Mouse (Mus musculus): ENCODE data around the gene Map2k5.

The Map2k5 gene

GRCm38 (mm10) chr9:63377270-63378142 lies at the start of gene Map2k5:
Gene Map2k5, minus strand, starts transcription at chr9:63377902.
- DNase-seq (ENCODE audit: low spot score), result peak; percentile 91

GRCm38 (mm10) chr9:63421096-63421736 lies 43.5 kb upstream of the Map2k5 start:
- DNase-seq (ENCODE audit: low spot score), result peak; percentile 36

DNA sequence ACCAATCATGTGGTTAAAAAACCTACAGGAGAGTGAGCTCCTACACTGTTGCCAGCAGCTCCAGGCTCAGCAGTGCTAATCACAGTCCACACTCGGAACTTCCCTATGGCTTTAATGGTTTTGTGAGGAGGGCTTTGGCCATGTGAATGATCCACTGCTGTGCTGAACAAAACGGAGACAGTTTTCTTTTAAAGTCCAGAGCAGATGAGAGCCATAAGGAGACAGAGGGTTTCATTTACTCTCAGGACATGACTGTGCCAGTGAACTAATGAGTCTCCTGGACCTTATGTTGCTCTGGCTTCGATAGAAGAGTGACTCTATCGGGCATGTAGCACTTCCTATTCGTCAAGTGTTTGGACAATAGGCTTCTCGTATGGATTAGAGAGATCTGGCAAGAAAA lies 42.7 kb upstream of the Map2k5 start:
- peak; percentile 14 for DNase-seq (ENCODE audit: low spot score)

GRCm38 (mm10) chr9:63400176-63400575 lies 22.5 kb upstream of the Map2k5 start:
- no peak for DNase-seq (ENCODE audit: low spot score)

GRCm38 (mm10) chr9:63399463-63399815 lies 21.7 kb upstream of the Map2k5 start:
- no peak for DNase-seq (ENCODE audit: low spot score)

GRCm38 (mm10) chr9:63398611-63399462 lies 21.1 kb upstream of the Map2k5 start, which contains the start of gene 2300009A05Rik:
Gene 2300009A05Rik, minus strand, starts transcription at chr9:63399246.
- DNase-seq (ENCODE audit: low spot score), result peak; percentile 91

- no peak for DNase-seq (ENCODE audit: low spot score)
Observed at GRCm38 (mm10) chr9:63395612-63396011, 17.9 kb upstream of the Map2k5 start.

GRCm38 (mm10) chr9:63391307-63391706 lies 13.6 kb upstream of the Map2k5 start:
- DNase-seq (ENCODE audit: low spot score), result no peak

GRCm38 (mm10) chr9:63382761-63383160 lies 5.1 kb upstream of the Map2k5 start:
- no peak for DNase-seq (ENCODE audit: low spot score)

DNA sequence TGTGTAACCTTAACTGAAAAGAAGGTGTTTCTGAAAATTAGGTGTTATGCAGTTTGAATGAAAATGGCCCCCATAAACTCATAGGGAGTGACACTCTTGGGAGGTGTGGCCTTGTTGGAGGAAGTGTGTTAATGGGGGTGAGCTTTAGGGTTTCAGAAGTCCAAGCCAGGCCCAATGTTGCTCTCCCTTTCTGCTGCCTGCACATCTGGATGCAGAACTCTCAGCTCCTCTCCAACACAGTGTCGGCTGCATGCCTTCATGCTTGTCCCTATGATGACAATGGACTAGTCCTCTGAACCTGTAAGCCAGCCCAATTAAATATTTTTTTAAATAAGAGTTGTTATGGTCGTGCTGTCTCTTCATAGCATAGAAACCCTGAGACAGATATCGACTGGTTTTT lies 2.6 kb upstream of the Map2k5 start:
- DNase-seq (ENCODE audit: low spot score), result no peak

- peak; percentile 22 for DNase-seq (ENCODE audit: low spot score)
Observed at GRCm38 (mm10) chr9:63378174-63378573, 472 bp upstream of the Map2k5 start.

- no peak for DNase-seq (ENCODE audit: low spot score)
Observed at GRCm38 (mm10) chr9:63373315-63373714, 4.4 kb downstream of the Map2k5 start.

GRCm38 (mm10) chr9:63372541-63372940 lies 5.2 kb downstream of the Map2k5 start:
- DNase-seq (ENCODE audit: low spot score), result no peak

DNA sequence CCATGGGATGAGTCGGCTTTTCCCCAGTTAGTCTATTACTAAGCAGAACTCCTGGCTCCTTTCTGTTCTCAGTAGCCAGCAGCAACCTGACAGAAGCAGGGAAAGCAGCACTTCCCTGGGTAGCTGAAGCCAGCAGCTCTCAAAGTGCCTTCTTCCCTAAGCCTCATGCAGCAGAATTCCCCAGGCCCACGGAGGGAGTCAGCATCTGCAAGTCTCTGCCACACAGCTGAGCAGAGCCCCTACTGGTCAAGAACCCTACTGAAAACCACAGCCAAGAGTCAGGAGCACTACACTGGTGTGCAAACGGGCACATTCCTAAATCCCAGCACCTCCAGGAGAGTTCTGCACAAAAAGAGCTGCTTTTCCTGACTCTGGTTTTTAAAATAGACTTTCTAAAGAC lies 17.3 kb downstream of the Map2k5 start:
- DNase-seq (ENCODE audit: low spot score), result no peak

DNA sequence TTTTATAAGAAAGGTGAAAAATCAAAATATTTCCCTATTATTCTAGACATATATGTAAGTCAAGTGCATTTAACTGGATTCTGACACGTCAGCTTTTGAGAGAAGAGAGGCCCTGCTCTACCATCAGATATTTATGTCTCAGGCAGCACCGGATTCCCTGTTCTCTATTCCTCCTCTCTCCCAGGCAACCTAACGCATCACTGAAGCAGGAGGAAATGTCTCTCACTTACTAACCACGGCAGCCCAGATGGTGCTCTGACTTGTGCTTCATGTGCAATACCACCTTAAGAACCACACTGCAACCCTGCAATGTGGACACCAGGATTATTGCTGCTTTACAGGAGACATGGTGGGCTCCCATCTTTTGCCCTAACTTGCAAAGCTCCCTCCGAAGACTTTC lies 18.7 kb downstream of the Map2k5 start:
- DNase-seq (ENCODE audit: low spot score), result no peak

DNA sequence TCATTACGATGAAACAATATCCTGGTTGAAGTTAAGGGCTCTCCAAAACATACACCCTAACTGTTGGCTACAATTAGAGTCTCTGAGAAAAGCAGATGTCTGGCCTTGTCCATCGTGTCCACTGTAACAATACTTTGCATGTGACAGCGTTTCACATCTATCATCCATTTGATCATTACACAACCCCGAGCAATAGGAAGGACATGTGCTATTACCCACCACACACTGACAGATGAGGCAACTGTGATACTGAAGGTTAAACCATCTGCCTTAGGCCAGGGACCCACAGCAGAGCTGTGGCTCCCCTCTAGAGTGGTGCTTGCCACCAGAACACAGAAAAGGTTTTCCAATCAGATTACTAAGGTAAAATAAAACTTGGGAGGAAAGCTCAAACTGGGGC lies 21.0 kb downstream of the Map2k5 start:
- no peak for DNase-seq (ENCODE audit: low spot score)

- DNase-seq (ENCODE audit: low spot score), result no peak
Observed at GRCm38 (mm10) chr9:63356278-63356677, 21.4 kb downstream of the Map2k5 start.

DNA sequence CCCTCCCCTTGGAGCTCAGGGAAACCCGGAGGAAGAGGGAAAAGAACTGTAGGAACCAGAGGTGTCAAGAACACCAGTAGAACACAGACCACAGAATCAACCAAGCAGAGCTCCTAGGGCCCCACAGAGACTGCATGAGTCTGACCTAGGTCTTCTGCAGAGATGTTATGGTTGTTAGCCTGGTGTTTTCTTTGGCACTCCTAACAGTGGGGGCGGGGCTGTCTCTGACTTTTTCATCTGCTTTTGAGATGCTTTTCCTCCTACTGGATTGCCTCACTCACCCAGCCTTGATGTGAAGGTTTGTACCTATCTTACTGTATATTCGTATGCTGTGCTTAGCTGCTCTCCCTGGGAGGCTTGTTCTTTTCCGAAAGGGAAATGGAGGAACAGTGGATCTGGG lies 23.5 kb downstream of the Map2k5 start:
- DNase-seq (ENCODE audit: low spot score), result no peak

DNA sequence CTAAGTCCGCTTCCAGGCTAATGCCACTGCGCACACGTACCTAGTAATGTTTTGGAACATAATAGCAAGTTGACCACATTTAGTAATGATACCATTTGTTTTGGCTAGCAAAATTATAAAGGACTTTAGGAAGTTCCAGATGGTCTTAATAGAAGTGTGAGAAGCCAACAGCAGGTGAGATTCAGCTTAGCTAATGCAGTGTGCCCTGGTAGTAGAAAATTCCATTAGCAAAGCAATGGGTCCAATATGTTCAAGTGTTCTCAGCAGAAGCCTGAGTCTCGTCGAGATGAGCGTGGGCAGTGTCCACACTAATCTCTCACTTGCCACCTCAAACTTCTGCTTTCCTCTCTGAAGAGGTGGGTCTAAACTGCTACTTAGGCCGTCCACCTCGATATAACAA lies 27.7 kb downstream of the Map2k5 start:
- DNase-seq (ENCODE audit: low spot score), result no peak

DNA sequence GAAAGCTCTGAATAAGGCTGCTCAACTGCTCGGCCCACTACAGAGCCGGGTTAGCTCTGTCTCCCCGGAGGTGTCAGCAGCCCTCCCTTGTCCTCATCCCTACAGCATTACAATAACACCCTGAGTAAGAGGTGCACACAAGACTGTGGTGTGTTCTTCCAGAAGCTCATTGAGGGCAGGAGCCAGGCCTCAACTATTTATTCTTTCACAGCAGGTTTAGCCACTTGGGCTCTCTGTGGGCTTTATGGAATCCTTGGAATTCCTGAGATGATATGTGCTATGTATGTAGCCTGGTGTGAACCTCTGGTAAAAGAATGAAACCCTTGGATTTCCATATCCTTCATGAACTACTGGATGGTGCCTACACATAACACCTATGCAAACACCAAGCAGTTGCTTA lies 28.5 kb downstream of the Map2k5 start:
- no peak for DNase-seq (ENCODE audit: low spot score)

DNA sequence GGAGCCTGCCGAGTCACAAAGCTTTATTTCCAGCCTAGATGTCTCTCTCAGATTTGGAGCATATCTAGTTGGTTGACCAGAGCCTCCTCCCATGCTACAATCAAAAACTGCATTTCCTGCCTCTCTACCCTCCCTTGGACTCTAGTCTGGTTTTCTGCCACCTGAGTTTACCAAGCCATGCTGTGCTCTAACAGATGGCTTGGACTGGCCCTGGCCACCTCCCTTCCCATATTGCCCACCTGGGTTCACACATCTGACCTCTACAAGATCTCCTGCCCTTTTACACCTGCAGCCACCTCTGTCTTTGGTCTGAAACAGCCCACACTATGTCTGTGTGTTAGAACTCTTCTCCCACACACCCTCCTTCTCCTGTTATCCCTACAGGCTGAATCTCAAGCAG lies 29.6 kb downstream of the Map2k5 start:
- DNase-seq (ENCODE audit: low spot score), result no peak

GRCm38 (mm10) chr9:63346029-63346428 lies 31.7 kb downstream of the Map2k5 start:
- DNase-seq (ENCODE audit: low spot score), result no peak

GRCm38 (mm10) chr9:63341761-63342160 lies 35.9 kb downstream of the Map2k5 start:
- no peak for DNase-seq (ENCODE audit: low spot score)

All from embryo, embryonic 10.5 days (tissue).